Mouse (Mus musculus) ES-E14 (cell line): ENCODE measurements around the gene G6pdx. TPM values are rescaled to one million over a fixed set of nuclear protein-coding genes. Genes with fewer than 3 reads are reported as not detected.

Experiments used
- DNase-seq: peaks from one replicate; pipeline ENCODE4 v3.0.0-alpha.2; 2013; ENCODE audit warnings: low read depth, low spot score
- H3K27ac ChIP-seq: 2 replicates; pipeline ENCODE4 v1.5.1; 2012; ENCODE audit warnings: low read depth, mild to moderate bottlenecking, low read length, moderate library complexity, mixed read lengths; ENCODE audit not compliant: poor library complexity, insufficient read depth, severe bottlenecking
- H3K36me3 ChIP-seq: 2 replicates; pipeline ENCODE4 v1.6.1; 2012; ENCODE audit warnings: mild to moderate bottlenecking, low read length, moderate library complexity, mixed read lengths; ENCODE audit not compliant: control insufficient read depth, poor library complexity, insufficient read depth, severe bottlenecking
- H3K4me1 ChIP-seq, 2 experiments: fragments of 150-350 bp in 1 of 2; sonication (generic) in 1 of 2; 2 replicates each; pipeline ENCODE4 v1.6.1; 2012; ENCODE audit warnings: low read length in 2 of 2, mild to moderate bottlenecking in 1 of 2, mixed read lengths in 1 of 2; ENCODE audit not compliant: control insufficient read depth in 2 of 2, insufficient read depth in 2 of 2, poor library complexity in 1 of 2
- H3K4me3 ChIP-seq, 2 experiments: fragments of 150-350 bp in 1 of 2; sonication (generic) in 1 of 2; 2 replicates each; pipeline ENCODE4 v1.5.1; 2012; ENCODE audit warnings: low read length in 2 of 2, low read depth in 1 of 2, mild to moderate bottlenecking in 1 of 2, mixed read lengths in 1 of 2; ENCODE audit not compliant: insufficient read depth in 1 of 2, poor library complexity in 1 of 2, severe bottlenecking in 1 of 2
- H3K9ac ChIP-seq: 2 replicates; pipeline ENCODE4 v1.6.1; 2012; ENCODE audit warnings: low read depth, mild to moderate bottlenecking, low read length, mixed read lengths; ENCODE audit not compliant: poor library complexity, insufficient read depth, severe bottlenecking
- H3K9me3 ChIP-seq: fragments of 150-350 bp; sonication (generic); 2 replicates; pipeline ENCODE4 v1.6.1; 2012; ENCODE audit warnings: low read depth, mild to moderate bottlenecking, low read length; ENCODE audit not compliant: control insufficient read depth, insufficient read depth
- CHD2 ChIP-seq: IDR thresholded peaks from 2 replicates; pipeline ENCODE4 v1.6.1; 2014; ENCODE audit warnings: mild to moderate bottlenecking, low read depth, low read length, inconsistent platforms
- HCFC1 ChIP-seq: IDR thresholded peaks from 2 replicates; pipeline ENCODE4 v1.6.1; 2012; ENCODE audit warnings: low read length, inconsistent platforms, borderline replicate concordance; ENCODE audit not compliant: insufficient read depth
- MAFK ChIP-seq: IDR thresholded peaks from 2 replicates; pipeline ENCODE4 v1.6.1; 2014; ENCODE audit warnings: mild to moderate bottlenecking, low read depth, low read length, inconsistent platforms; ENCODE audit not compliant: insufficient read depth
- ZC3H11A ChIP-seq: IDR thresholded peaks from 2 replicates; pipeline ENCODE4 v1.6.1; 2012; ENCODE audit warnings: low read depth, mild to moderate bottlenecking, inconsistent platforms, low read length, borderline replicate concordance
- ZNF384 ChIP-seq: IDR thresholded peaks from 2 replicates; pipeline ENCODE4 v1.6.1; 2012; ENCODE audit warnings: low read depth, low read length, inconsistent platforms
- in situ Hi-C, 2 experiments: fragments of 600-800 bp; cut with MboI; formaldehyde crosslinking; loops; one replicate each; pipeline ENCODE4 v1.15.1; 2025; ENCODE audit warnings: low sequenced_read_pairs in 2 of 2, inconsistent platforms in 1 of 2; ENCODE audit not compliant: unreplicated experiment in 2 of 2
- total RNA-seq: library from RNA; depleted of rRNA; stranded (reverse); fragments of 300-350 nt; gene quantifications from 2 replicates; pipeline ENCODE4 v1.2.3, GENCODE M21; 2012

Gene G6pdx
- total RNA-seq, 1 experiment = 30.1 TPM

DNA sequence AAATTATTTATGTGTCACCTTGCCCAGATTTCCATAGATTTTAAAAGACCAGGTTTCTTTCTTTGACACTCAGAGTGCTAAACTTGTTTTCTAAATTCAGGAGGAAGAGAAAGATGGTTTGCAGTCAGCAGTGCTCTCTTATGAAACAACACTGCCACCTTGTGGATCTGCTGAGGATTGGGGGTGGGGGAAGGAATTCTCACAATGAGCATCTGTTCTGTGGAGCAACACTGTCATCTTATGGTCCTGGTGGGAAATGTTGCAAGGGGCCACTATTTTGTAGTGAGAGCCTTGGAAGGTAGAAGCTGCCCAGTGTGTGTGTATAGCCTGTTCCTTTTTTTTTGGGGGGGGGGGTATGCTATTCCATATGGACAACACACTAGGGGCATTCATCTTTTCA lies 15.6 kb downstream of the G6pdx start:
- no peaks in the 10 kb centered on the region for H3K9me3 ChIP-seq
- H3K4me3 ChIP-seq = no peak overlapping the region
- DNase-seq = peak; percentile 45
- H3K27ac ChIP-seq = no peak overlapping the region
- H3K9ac ChIP-seq = no peak overlapping the region
- H3K4me1 ChIP-seq = no peaks in the 10 kb centered on the region
- in situ Hi-C loops = loop anchor here in 1 of 2 experiments (10.0 to 25.0 kb wide), 3 partner anchors 101 to 289 kb away; partner anchors contain the start of genes Fam50a, Flna, Gdi1 and Opn1mw
- no peak for TF ChIP-seq HCFC1
- peak; percentile 89 for TF ChIP-seq ZC3H11A
- peaks cover 11% of the 10 kb centered on the region for H3K36me3 ChIP-seq

DNA sequence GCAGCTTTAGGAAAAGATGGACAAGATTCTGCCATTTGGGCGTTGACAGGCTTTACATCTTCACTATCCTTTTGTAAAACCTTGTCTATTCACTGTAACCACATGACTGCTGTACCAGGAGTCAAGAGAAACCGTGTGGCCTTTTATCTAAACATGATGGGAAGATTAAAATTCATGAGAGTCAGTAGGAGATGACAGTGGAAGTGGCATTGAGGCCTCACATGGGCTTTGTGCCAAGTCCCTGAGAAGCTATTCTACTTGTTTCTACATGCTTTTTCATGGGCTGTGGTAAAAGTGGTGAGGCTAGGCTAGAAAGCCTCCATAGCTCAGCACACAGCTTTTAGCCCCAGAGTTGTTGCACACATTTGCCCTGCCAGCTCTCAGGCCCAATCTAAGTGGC lies 20.7 kb downstream of the G6pdx start:
- Histone ChIP-seq H3K9ac (no peak overlapping the region), H3K4me1 (no peaks in the 10 kb centered on the region), H3K4me3 (no peak overlapping the region), H3K36me3 (peaks cover 11% of the 10 kb centered on the region), H3K9me3 (no peaks in the 10 kb centered on the region), H3K27ac (no peak overlapping the region)
- TF ChIP-seq MAFK (no peak), ZC3H11A (no peak), CHD2 (no peak), HCFC1 (no peak), ZNF384 (no peak)
- in situ Hi-C loops = loop anchor here in 1 of 2 experiments (25.0 kb wide), 1 partner anchor 96 kb away; the partner anchor contains the start of genes Fam50a and Gdi1
- DNase-seq = no peak

DNA sequence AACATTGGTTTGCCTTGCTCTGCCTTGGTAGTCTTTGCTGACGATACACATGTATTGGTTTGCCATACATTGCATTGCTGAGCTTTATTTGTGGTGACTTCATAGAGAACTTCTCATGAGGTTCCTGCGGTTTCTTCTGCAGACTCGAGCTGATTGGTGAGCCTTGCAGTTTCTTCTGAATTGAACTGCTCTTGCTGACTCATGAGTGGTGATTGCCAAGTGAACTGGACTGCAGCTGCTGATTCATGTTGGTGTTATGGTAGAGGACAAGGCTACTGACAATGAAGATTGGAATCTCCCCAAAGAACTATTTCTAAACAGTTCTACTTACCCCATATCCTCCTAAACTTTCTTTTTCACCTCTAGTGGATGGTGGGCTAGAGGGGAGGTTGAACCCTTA lies 28.9 kb downstream of the G6pdx start:
- in situ Hi-C loops = loop anchor here in 1 of 2 experiments (25.0 kb wide), 1 partner anchor 88 kb away; the partner anchor contains the start of genes Fam50a and Gdi1
- Histone ChIP-seq H3K27ac (no peak overlapping the region), H3K4me1 (no peaks in the 10 kb centered on the region), H3K9ac (no peak overlapping the region), H3K36me3 (no peaks in the 10 kb centered on the region), H3K4me3 (no peak overlapping the region), H3K9me3 (no peaks in the 10 kb centered on the region)
- no peak for DNase-seq
- no peak for TF ChIP-seq MAFK
- no peak for TF ChIP-seq HCFC1
- TF ChIP-seq ZC3H11A = no peak
- TF ChIP-seq CHD2 = no peak
- TF ChIP-seq ZNF384 = no peak

DNA sequence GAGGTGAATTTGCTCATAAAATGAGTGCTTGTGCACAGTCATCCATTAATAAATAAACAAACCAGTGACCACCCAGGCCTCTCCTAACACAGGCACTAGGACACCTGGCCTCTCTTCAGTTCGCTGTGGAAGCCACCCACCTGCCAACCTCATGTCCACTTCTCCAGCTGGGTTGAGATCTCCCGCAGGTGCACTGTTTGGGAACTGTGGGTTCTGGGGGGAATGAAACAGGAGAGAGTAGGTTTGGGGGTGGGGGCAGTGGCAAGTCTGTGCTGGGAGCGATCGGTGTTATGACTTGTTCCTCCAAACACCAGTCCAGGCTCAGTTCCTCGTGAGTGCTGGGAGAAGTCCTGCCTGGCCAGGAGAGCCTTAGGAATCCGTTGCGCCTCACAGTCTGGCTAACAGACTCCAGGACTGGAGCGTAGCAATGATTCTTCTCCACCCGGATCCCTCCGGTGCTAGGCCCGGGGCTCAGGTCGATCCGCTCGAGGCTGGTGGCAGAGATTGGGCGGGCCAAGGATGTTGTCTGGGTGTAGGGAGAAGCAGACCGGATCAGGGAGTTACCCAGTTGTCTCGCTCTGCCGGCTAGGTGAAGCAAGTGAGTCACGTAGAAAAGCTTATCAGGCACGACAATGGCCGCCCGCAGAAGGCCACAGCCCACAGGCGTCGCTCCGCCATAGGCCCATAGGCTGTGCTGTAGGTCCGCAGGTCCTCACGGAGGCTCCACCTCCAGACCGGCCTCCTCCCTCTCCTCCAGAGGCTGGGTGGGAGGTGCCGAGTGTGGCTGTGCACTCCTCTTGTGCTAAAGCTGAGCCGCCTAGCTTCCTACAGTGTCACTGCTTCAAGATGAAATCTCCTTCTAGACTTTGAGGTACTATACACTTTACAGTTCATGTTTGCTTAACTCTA lies 36.2 kb downstream of the G6pdx start, which contains the start of the genes Fam3a and Ikbkg:
TSS of gene Fam3a (minus strand) at position 738 of the 909 bp plus-strand sequence.
TSS of gene Ikbkg (plus strand) at position 756 of the 909 bp plus-strand sequence.
- no peaks in the 10 kb centered on the region for H3K9me3 ChIP-seq
- H3K9ac ChIP-seq = peak within 1 kb of the TSS; percentile 93
- H3K27ac ChIP-seq = peak within 1 kb of the TSS; percentile 82
- no peaks in the 10 kb centered on the region for H3K4me1 ChIP-seq
- in situ Hi-C loops = no loop called here
- peak; percentile 63 for DNase-seq
- TF ChIP-seq MAFK (no peak), CHD2 (no peak), HCFC1 (no peak), ZC3H11A (no peak), ZNF384 (no peak)
- peak within 1 kb of the TSS; percentile 83 to 94 for H3K4me3 ChIP-seq
- H3K36me3 ChIP-seq = no peaks in the 10 kb centered on the region
